Mouse (Mus musculus) megakaryocyte progenitor cell, adult 5-6 weeks (primary cell): ENCODE data around the gene Sec14l5. TPM values are rescaled to one million over a fixed set of nuclear protein-coding genes. Genes with fewer than 3 reads are reported as not detected.
"Not testable (repeated sequence)": the region's sequence is repeated elsewhere in the genome, so short reads cannot be mapped to it uniquely, and the experiment has no call there.

Source experiments
- ATAC-seq: replicated peaks from 2 replicates; pipeline ENCODE4 v1.8.0; 2016; ENCODE audit warnings: mild to moderate bottlenecking, moderate TSS enrichment, inconsistent platforms; ENCODE audit not compliant: poor library complexity
- total RNA-seq, 2 experiments: library from RNA; stranded (forward) in 1 of 2; stranded (reverse) in 1 of 2; fragments of 157-497, 149-512 nt in 1 of 2; fragments of 200-1000 nt in 1 of 2; gene quantifications; 2 replicates each; pipeline versions ENCODE4 v1.2.3 to v1.2.4; 2015 to 2017

The Sec14l5 gene
- total RNA-seq, 2 experiments from 2014 or later = not detected

- no peak for ATAC-seq
Observed at GRCm38 (mm10) chr16:5212150-5212549, 65.2 kb downstream of the Sec14l5 start.

- ATAC-seq = no peak
Observed at GRCm38 (mm10) chr16:5214126-5214525, 67.2 kb downstream of the Sec14l5 start.

- ATAC-seq = no peak
Observed at GRCm38 (mm10) chr16:5216686-5217085, 69.8 kb downstream of the Sec14l5 start.

GRCm38 (mm10) chr16:5217341-5218133 is 70.6 kb downstream of the Sec14l5 start:
- no peak for ATAC-seq

GRCm38 (mm10) chr16:5221403-5221802 is 74.5 kb downstream of the Sec14l5 start:
- no peak for ATAC-seq

- no peak for ATAC-seq
Observed at GRCm38 (mm10) chr16:5222140-5222539, 75.2 kb downstream of the Sec14l5 start, which contains the start of gene AU021092. TSS of gene AU021092 (minus strand) at chr16:5222299.

- ATAC-seq = not testable (repeated sequence)
Observed at GRCm38 (mm10) chr16:5226534-5226933, 79.6 kb downstream of the Sec14l5 start.

- ATAC-seq = not testable (repeated sequence)
Observed at GRCm38 (mm10) chr16:5227501-5227900, 80.6 kb downstream of the Sec14l5 start.

GRCm38 (mm10) chr16:5228103-5228502 is 81.2 kb downstream of the Sec14l5 start:
- not testable (repeated sequence) for ATAC-seq

- no peak for ATAC-seq
Observed at GRCm38 (mm10) chr16:5232982-5233381, 86.1 kb downstream of the Sec14l5 start.

- peak; percentile 94 for ATAC-seq
Observed at GRCm38 (mm10) chr16:5233418-5234313, 86.8 kb downstream of the Sec14l5 start, which contains the start of gene Alg1. TSS of gene Alg1 (plus strand) at chr16:5233621.

Other genes with a start within 250 kb of the Sec14l5 start
- 25.2 and 30.1 TPM in 2 replicates for gene Nudt16l1, start 208.3 kb upstream of the Sec14l5 start, total RNA-seq (2015)
- gene Nudt16l1, start 208.3 kb upstream of the Sec14l5 start, total RNA-seq (2017) = 18.9 and 19.3 TPM in 2 replicates
- gene Anks3, start 182.9 kb upstream of the Sec14l5 start, total RNA-seq (2015) = 16.2 and 18.5 TPM in 2 replicates
- gene Anks3, start 182.9 kb upstream of the Sec14l5 start, total RNA-seq (2017) = 18.2 and 24.9 TPM in 2 replicates
- gene Sept12, start 149.3 kb upstream of the Sec14l5 start, total RNA-seq (2015) = not detected in 2 replicates
- not detected in 2 replicates for gene Sept12, start 149.3 kb upstream of the Sec14l5 start, total RNA-seq (2017)
- not detected in 2 replicates for gene Smim22, start 139.8 kb upstream of the Sec14l5 start, total RNA-seq (2015)
- gene Smim22, start 139.8 kb upstream of the Sec14l5 start, total RNA-seq (2017) = not detected in 2 replicates
- gene Rogdi, start 133.6 kb upstream of the Sec14l5 start, total RNA-seq (2015) = 45.8 and 48.9 TPM in 2 replicates
- gene Rogdi, start 133.6 kb upstream of the Sec14l5 start, total RNA-seq (2017) = 17.3 and 23.4 TPM in 2 replicates
- 69.5 and 74.6 TPM in 2 replicates for gene Glyr1, start 97.2 kb upstream of the Sec14l5 start, total RNA-seq (2015)
- gene Glyr1, start 97.2 kb upstream of the Sec14l5 start, total RNA-seq (2017) = 103 and 112 TPM in 2 replicates
- gene Ubn1, start 97.1 kb upstream of the Sec14l5 start, total RNA-seq (2015) = 28.1 and 30.3 TPM in 2 replicates
- gene Ubn1, start 97.1 kb upstream of the Sec14l5 start, total RNA-seq (2017) = 37.2 and 43.6 TPM in 2 replicates
- gene Ppl, start 14.7 kb upstream of the Sec14l5 start, total RNA-seq (2015) = not detected in 2 replicates
- gene Ppl, start 14.7 kb upstream of the Sec14l5 start, total RNA-seq (2017) = not detected in 2 replicates
- 35.2 and 38.6 TPM in 2 replicates for gene Nagpa, start 56.9 kb downstream of the Sec14l5 start, total RNA-seq (2015)
- gene Nagpa, start 56.9 kb downstream of the Sec14l5 start, total RNA-seq (2017) = 47.9 and 82.1 TPM in 2 replicates
- not detected in 2 replicates for gene AU021092, start 75.2 kb downstream of the Sec14l5 start, total RNA-seq (2015)
- not detected in 2 replicates for gene AU021092, start 75.2 kb downstream of the Sec14l5 start, total RNA-seq (2017)
- 22.5 and 22.8 TPM in 2 replicates for gene Alg1, start 86.5 kb downstream of the Sec14l5 start, total RNA-seq (2015)
- 20.1 and 20.3 TPM in 2 replicates for gene Alg1, start 86.5 kb downstream of the Sec14l5 start, total RNA-seq (2017)
- gene Eef2kmt, start 108.9 kb downstream of the Sec14l5 start, total RNA-seq (2015) = 21.7 and 26.4 TPM in 2 replicates
- gene Eef2kmt, start 108.9 kb downstream of the Sec14l5 start, total RNA-seq (2017) = 22.7 and 24.8 TPM in 2 replicates